Mouse (Mus musculus) retina, adult 2 months (tissue): Measurements from ENCODE around the gene Siva1.

Experiments used
- DNase-seq: peaks from one replicate; pipeline ENCODE4 v3.0.0-alpha.2; 2012; ENCODE audit warnings: low read depth, low spot score

Gene Siva1

DNA sequence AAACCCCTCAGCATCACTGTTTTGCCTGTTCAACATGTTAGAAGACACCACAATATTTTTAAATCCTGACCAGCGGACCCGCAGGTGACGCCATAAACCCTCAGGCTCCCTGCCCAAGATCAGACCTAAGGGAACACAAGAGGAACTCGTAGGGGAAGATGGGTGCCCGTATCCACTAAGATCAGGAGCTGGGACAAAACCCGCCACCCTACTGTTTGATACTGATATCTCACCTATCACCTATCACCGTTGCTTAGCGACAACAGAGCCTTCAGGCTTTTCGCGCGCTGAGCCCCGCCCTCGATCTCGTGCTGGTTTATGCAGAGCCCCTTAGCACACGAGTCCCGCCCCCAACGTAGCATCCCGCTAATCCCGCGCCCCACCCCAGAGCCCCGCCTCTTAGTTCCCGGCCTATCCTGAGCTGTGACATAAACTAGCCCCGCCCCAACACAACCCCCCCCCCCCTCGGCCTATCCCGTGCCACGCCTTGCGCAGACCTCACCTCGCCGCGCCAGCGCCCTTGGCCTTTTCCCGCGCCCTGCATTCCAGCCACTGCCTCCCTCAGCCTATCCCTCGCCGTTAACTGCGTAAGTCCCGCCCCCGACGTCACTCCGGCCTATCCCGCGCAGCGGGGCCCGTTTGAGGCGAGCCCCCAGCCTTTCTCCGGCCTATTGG lies at the start of gene Siva1:
TSS of gene Siva1 (plus strand) at position 500 of the 675 bp plus-strand sequence.
- peak; percentile 98 for DNase-seq

DNA sequence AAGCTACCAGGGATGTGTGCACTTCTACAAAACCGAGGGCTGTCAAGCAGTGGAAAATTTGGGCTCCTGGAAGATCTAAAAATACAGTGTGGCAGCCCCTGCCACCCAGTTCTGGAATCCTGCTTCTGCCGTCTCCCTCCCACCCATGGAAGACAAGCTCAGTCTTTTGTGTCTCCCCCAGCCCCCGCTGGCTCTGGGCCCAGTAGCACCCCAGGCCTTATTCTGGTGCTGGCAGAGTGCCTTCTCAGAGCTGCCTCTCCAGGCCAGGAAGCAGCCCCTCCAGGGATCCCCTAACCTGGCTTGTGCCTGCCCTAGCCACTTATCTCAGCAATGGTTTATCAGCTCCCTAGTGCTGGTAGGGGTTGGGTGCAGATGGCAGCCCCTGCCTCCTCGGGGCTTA lies 49.5 kb upstream of the Siva1 start:
- no peak for DNase-seq

DNA sequence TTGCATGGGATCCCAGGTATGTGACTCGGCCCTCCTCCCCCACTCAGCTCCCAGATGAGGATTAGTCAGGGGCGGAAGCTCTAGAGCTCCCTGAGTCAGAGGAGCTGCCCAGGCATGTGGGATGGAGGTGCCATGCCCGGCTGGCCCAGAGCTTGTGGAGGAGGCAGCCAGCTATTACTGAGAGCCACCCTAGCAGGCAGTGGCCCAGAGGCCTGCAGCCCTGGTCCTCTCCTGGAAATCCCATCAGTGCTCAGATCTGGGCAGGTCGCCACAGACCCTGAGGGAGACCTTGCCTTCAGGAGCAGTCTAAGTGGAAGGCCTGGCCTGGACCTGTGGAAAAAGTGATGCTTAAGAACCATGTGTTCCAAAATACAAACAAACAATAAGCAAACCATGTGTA lies 48.9 kb upstream of the Siva1 start:
- no peak for DNase-seq

DNA sequence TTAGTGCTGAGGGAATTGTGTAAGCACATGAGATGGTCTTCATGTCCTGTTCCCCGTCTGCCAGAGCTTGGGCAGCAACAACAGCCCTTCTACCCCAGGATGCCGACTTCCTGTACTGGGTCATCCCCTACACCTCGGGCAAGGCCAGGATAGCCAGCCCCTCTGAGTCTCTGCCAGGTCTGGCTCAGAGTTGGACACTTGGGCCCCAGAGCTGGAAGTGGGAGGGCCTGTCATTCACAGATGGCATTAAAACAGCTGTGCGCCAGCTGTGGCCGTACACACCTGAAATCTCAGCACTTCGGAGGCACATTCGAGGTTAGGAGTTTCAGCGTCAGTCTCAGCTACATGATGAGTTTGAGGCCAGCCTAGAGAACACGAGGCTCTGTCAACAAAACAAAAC lies 48.0 kb upstream of the Siva1 start:
- DNase-seq = no peak

DNA sequence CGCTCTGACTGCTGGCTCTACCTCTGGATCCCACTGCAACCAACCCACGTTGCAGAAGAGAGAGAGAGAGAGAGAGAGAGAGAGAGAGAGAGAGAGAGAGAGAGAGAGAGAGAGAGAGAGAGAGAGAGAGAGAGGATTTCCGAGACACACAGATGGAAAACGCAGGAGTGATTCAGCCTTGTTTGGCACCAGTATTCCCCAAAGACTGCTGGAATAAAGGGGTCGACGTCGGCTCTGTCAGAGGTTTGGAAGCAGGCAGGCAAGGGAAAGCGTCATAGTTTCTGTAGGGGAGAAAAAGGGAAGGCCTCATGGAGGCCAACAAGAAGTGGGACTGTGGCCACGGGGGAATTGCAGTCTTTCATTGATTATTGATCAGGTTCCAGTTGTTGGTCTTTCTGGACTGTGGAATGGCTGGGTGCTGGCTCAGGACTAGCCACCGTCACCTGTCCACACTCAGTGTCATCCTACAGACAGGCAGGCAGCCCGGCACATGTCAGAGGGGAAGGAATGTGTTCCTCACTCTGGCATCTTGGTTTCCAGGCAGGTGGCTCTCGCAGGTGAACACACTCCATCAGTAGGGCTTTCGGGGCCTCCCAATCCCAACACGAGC lies 47.5 kb upstream of the Siva1 start:
- DNase-seq = no peak

DNA sequence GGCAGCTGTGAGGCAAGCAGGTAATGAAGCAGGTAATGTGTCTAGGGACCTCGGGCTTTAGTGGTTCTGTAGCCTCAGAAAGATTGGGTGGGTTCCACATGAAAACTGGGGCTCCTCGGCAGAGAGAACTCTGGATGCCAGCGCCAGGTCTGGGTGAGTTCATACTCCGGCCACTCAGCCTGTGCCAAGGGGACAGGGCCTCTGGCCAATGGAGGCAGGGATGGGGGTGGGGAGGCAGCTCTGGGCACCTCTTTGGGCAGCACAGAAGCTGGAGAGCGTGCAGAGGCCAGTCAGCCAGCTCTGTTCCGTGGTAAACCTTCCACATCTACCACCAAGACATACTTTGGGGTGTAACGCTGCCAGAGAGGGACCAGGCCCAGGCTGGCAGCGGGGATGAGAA lies 46.9 kb upstream of the Siva1 start:
- no peak for DNase-seq

DNA sequence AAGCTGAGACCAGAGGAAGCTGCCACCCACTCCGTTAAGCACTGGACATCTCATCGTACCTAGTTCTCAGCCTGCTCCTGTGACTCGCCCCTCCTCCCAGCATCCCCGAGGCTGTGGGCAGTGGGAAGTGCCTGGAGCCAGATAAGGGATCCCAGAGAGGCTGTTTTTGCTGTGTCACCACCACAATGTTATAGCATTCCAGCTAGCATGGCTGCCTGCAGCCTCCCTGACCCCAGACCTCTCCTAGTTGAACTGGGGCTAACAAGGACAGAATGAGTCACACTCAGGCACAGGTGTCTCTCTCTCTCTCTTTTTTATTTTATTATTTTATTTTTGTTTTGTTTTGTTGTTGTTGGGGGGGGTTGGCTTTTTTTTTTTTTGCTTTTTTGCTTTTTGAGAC lies 45.3 kb upstream of the Siva1 start:
- DNase-seq = no peak

DNA sequence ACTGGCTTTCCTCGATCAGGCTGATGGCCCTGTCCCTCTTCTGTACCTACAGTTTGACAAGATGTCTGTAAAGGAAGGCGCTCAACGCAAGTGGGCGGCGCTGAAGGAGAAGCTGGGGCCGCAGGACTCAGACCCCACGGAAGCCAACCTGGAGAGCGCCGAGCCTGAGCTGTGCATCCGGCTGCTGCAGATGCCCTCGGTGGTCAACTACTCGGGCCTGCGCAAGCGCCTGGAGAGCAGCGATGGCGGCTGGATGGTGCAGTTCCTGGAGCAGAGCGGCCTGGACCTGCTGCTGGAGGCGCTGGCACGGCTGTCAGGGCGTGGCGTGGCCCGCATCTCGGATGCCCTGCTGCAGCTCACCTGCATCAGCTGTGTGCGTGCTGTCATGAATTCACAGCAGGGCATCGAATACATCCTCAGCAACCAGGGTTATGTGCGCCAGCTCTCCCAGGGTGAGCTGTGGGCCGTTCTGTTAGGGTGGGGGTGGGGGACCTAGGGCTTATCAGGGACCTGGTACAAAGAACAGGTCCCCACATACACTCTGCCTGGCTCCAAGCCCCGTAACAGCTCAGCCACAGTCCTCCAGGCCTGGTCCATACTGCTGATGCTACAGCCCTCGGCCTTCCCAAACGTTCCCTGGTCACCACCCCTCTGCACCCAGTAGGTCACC lies 44.4 kb upstream of the Siva1 start:
- no peak for DNase-seq

DNA sequence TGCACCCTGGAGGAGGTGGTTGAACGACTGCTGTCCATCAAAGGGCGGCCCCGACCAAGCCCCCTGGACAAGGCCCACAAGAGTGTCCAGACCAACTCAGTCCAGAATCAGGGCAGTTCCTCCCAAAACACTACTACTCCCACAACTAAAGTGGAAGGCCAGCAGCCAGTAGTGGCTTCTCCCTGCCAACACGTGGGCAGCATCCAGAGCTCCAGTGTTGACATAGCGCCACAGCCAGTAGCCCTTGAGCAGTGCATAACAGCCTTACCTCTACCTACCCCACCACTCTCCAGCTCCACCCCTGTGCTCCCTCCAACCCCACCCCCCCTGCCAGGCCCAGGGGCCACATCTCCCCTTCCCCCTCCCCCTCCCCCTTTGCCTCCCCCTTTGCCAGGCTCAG lies 40.5 kb upstream of the Siva1 start:
- DNase-seq = no peak

DNA sequence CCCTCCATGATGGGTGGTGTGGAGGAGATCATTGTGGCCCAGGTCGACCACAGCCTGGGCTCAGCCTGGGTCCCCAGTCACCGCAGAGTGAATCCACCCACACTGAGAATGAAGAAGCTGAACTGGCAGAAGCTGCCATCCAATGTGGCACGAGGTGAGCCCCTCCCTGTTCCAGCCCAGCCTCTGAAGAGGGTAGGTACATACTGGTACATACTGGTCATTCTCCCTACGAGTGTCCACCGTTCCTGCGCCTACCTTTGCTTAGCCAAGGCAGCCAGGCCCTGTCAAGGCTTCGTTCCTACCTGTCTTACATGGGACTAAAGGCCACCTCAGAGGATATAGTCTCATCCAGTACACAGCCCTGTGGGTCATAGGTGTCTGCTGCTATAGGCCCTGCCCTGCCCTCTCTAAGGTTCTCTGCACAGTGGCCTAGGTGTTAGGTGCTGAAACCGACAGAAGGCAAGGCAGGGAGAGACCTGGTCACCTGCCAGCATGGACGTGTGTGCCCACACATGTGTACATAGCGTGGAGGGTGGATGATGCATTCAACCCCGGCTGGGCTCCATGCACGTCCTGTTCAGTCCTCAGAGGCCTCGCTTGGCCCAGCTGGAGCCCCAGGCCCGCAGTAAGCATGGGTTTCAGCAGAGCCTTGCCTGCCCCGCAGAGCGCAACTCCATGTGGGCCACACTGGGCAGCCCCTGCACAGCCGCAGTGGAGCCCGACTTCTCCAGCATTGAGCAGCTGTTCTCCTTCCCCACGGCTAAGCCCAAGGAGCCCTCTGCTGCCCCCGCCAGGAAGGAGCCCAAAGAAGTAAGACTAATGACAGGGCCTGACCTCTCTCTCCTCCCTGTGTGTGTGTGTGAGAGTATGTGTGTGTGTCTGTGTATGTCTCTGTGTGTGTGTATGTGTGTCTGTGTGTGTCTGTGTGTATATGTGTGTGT lies 39.5 kb upstream of the Siva1 start:
- no peak for DNase-seq

DNA sequence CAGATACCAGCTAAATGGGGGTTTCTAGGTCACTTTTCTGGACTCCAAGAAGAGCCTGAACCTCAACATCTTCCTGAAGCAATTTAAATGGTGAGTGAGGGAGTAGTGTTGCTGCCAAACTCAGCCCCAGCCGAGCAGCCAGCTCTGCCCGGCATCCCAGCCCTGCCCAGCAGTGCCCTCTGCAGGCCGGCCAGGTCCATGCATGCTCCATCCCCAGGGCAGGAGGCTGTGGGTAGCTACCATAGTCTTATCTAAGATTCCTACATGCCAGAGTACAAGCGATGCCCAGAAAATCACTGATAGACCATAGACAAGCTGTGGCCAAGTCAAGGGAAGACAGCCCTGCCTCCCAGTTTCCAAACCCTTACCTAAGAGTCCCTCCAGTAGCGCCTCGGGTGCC lies 38.7 kb upstream of the Siva1 start:
- no peak for DNase-seq

DNA sequence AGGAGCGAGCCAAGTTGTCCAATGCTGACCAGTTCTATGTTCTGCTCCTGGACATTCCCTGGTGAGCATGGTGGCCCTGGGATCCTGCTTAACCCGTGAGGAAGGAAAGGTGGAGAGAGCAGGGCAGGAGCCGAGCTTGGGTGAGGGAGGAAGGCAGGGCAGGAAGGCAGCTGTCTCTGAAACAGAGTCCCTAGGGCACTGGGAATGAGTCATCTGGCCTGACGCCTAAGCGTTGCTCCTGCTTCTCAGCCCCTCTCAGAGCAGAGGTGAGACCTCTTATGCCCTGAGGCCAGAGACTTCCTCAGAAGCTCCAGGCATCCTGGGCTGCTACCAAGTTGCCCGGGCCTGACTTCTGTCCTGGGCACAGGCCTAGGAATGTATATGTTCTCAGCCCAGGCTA lies 37.5 kb upstream of the Siva1 start:
- DNase-seq = no peak

DNA sequence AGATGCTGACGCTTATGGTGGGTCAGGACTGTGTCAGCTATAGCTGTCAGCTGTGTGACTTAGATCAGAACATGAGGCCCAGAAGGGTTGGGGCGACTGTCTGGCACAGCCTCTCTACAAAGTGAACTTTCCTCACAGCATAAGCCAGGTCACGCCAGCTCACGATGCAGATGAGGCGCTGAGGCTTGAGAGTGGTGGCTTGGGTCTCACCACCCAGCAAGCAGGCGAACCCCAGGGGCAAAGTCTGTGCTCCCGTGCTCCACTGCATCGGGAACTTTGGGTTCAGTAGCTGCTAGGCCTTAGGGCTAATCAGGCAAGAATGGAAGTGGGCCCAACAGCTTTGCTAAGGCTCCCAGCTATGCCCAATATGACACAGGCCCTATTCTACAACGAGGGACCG lies 35.4 kb upstream of the Siva1 start:
- DNase-seq = no peak

DNA sequence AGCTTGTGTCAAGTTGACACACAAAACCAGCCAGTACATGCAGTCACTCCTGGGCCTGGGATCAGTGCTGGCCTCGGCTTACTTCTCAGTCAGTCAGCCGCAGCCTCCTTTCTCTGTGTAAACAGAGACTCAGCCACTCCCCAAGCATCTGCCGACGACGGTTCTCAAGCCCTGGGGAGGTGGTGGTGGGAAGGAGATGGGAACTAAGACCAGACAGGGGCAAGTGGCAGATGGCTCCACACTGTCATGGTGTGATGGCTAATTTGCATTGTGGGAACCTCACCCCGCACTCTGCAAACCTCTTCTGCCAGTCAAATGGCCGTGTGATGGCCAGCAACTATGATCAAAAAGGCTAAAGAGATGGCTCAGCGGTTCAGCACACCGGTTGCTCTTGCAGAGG lies 27.8 kb upstream of the Siva1 start:
- DNase-seq = no peak

DNA sequence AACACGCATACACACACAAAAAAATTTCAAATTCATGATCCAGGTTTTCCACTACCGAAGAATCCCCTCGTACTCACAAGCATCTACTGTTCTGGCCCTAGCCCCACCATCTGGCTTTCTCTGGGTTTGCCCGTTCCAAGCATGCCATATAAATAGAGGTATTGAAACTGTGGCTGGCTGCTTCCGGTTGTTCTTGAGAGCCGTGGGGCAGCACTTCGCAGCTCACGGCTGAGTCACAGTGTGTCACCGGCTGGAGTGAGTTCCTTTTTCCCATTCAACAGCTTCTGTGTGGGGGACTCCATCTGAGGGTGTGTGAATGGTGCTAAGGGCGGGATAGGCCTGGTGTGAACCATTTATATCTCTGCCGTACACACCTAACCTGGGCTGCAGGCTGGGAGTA lies 27.3 kb upstream of the Siva1 start:
- no peak for DNase-seq

DNA sequence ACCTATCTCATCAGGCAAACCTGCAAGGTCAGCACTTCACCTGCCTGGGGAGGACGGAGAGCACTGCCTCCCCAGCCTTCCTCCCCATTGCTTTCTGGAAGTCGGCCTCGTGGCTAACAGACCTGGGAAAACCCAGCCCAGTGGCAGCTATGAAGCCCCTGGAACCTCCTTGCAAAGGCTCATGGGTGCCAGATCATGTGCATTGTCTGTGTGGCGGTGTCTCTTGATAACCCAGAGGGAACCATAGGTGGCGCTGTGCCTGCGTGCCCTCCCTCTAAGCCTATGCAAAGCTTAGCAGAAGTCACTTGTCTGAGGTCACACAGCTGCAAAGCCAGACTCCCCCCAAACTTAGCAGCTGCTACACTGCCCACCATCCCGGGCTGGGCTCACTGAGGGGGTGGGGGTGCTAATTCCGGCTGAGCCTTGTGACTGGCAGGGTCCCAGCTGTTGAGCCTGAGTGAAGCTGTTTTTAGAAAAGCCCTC lies 26.5 kb upstream of the Siva1 start:
- DNase-seq = peak; percentile 64

DNA sequence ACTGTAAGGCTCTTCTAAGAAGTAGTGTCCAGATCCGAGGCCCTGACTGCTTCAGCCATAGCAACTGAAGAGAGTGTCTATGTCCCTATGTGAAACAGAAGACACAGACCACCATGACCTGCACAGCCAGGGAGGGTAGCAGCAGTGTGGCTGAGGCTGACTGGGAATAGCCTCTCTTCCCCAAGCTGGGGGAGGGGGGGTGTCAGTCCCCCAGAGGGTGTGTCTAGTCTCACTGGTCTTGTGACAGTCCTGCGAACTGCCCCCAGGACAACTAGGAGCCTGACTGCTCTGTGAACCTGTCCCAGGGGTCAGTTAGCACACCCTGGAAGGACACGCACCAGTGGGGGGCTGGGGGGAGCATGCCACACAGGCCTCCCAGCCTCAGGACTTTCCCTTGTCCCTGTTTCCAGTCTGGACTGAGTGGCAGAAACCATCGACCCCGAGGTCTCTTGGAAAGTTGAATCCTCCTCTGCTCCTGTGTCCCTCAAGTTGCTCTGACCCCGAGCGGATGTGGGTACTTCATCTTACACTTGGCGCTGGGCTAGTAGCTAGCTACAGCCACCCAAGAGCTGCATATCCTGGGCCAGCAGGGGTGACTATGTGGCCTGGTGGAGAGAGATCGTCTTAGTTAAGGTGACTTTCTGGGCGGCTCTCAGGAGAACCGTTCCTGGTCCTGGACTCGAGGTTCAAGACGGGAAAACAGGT lies 25.3 kb upstream of the Siva1 start:
- DNase-seq = no peak

DNA sequence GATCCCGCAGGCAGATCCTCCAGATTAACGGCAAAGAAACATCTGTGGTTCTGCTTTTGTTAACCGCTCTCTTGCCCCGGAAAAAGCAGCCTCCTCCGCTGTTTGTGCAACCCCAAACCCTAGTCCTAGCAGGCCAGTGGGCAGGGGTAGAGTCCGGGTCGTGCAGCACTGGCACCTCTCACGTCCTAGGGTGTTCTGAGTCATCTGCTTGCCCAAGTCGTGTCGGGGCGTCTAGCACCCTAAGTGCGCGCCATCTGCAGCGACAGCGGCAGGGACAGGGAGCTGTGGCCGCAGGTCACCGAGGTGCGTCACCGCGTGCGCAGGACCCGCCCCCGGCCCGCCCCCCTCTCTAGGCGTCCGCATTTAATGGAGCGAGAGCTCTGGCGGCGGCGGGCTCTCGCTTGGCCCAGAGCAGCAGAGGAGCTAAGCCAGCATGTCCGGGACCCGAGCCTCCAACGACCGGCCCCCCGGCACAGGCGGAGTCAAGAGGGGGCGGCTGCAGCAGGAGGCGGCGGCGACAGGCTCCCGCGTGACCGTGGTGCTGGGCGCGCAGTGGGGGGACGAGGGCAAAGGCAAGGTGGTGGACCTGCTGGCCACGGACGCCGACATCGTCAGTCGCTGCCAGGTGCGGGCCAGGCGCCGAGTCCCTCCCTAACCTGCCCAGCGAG lies 24.7 kb upstream of the Siva1 start, which contains the start of gene Adssl1:
TSS of gene Adssl1 (plus strand) at position 360 of the 668 bp plus-strand sequence.
- peak; percentile 64 for DNase-seq

DNA sequence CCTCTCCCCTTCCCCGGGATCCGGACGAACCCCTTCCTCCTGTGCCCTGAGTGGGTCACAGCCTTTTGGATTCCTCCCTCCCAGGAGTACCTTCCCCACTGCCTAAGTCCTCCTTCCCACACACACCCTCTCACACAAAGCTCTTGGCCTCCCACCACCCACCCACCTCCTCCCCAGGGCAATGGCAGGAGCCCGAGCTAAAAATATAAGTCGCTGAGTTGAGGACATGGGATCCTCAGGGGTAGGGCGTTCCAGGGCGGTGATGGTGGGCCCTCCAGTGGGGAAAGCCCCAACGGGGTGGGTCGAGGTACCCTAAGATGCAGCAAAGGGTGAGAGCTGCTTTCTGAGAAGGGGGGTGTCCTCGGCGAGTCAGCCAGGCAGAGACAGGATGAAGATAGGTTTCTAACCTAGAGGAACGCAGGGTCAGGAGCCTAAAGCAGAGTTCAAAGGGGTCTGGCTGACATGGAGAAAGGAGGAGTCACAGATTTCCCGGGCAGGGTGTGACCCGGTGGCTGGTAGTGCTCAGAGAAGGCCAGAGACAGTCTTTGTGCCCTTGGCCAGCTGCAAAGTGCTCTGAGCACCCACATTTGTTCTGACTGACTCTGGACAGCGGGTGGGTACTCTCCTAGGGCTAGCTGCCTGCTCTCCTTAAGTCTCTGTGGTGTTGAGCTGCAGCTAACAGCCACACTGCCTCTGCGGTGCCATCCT lies 24.0 kb upstream of the Siva1 start:
- no peak for DNase-seq

DNA sequence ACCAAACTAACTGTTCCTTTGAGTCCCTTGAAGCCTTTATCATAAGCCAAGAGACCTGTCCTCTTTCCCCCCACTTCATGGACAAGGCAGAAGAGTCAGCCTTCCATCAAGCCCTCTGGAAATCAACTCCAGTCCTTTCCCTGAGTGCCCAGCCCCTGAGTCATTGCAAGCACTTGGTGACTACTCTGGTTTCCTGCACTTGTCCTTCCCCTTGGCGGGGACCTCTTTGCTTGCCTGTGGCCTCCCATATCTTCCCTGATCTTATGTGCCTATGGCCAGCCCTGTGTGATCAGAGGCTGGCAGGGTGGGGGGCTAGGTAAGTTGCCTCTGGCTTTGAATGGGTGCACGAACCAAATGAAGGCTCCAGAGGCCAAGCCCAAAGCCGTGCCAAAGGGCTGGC lies 22.6 kb upstream of the Siva1 start:
- no peak for DNase-seq
